Mouse (Mus musculus): Measurements from ENCODE around the gene Sult2b1. TPM values are rescaled to one million over a fixed set of nuclear protein-coding genes. Genes with fewer than 3 reads are reported as not detected.
A peak's percentile ranks its signal among the peaks of the same experiment; 100 is the strongest.

The Sult2b1 gene
- polyA plus RNA-seq, 1 experiment from 2014 or later: 5.2 TPM

DNA sequence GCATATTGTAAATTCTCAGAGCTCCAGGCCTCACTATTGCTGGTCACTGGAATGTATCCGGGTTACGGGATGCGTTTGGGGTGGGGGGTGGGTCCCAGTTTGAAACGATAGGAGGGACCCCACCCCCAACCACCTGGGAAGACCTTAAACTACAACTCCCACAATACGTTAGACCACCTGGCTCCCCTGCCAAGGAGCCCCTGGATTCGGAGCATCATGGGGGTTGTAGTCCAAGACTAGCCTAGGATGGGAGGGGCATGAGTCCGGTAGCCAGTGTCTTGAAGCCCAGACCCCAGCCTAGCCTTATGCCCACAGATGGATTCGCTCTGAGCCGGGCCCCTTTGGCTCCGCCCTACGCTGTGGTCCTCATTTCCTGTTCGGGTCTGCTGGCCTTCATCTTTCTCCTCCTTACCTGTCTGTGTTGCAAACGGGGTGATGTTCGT is 1.7 kb upstream of the Sult2b1 start:
- H3K27ac ChIP-seq: peak overlapping the region; percentile 99
- H3K4me2 ChIP-seq: peak overlapping the region; percentile 94
- H3K9ac ChIP-seq: peak overlapping the region; percentile 98
- peak; percentile 30 for ATAC-seq (ENCODE audit: low FRiP score)
- H3K27me3 ChIP-seq: peaks cover 7% of the 10 kb centered on the region; the same call in 1 of the 2 replicates
- H3K4me1 ChIP-seq (replicated peaks): peaks cover 42% of the 10 kb centered on the region
- H3K9me3 ChIP-seq: no peaks in the 10 kb centered on the region
- H3K4me3 ChIP-seq: peak overlapping the region; percentile 91
- 0% methylated on average over 14 of the region's 14 CpGs for WGBS
- peaks cover 42% of the 10 kb centered on the region for H3K36me3 ChIP-seq

DNA sequence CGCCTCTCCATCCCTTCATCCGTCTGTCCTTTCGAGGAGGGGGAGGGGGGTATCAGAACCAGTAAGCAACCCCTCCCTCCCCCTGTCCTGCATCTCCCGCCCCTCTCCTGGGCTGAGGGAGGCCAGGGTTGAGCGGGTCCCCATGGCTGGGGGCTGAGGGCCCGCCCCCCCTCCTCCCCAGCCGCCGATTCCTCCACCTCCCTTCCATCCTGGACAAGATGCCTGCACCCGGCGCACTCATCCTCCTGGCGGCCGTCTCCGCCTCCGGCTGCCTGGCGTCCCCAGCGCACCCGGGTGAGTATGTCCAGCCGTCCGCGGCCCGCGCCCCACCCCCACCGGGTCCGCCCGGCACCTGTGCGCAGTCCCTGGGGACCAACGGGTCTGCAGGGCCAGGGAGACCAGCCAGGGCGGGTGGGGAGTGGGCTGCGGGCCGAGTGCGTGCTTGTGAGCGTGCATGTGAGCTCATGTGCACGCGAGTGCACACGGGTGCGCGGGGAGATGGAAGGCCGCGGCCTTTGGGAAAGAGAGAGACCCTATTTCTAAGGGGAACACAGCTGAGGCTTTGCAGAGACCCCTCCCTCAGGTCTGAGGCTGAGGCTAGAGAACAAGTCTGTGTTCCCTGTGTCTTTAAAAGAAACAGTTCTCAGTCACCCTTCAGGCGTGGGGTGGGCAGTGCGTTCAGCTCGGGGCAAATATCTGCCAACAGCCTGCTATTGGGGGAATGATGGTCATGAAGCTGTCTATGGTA is 1.1 kb upstream of the Sult2b1 start:
- peak overlapping the region; percentile 99 for H3K27ac ChIP-seq
- peak overlapping the region; percentile 98 for H3K9ac ChIP-seq
- no peaks in the 10 kb centered on the region for H3K9me3 ChIP-seq
- peaks cover 7% of the 10 kb centered on the region; the same call in 1 of the 2 replicates for H3K27me3 ChIP-seq
- H3K4me1 ChIP-seq (replicated peaks): peaks cover 42% of the 10 kb centered on the region
- 0% methylated on average over 29 of the region's 42 CpGs for WGBS
- peak overlapping the region; percentile 94 for H3K4me2 ChIP-seq
- peak overlapping the region; percentile 91 for H3K4me3 ChIP-seq
- ATAC-seq (ENCODE audit: low FRiP score): peak; percentile 0
- H3K36me3 ChIP-seq: peaks cover 36% of the 10 kb centered on the region

DNA sequence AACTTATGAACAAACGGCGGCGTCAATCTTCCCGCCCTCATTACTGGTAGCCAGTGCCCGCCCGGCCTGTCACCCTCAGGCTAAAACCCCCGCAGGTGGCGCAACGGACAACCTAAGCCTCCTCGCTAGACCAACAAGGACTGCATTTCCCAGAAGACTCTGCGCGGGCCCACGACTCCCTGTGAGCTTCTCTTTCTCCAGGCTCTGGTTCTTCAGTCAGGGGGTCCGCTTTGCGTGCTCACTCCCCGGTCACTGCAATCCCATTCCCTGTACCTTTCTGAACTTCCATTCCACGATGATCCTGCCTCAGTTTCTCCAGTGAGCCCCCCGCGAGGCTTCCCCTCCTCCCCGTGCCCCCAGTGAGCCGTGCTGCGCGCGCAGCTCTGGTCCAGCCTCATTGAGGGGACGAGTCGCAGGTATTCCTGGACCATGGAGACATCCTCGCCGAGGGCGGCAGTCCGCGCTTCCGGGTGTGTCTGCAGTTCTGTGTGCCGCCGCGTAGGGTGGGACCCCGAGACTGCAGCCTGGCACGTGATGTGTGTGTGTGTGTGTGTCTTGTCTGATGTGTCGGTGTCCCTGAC is 868 bp downstream of the Sult2b1 start, which contains the start of gene Lmtk3:
Gene Lmtk3 (plus strand): TSS at position 228 of the 581 bp plus-strand sequence.
- under 1% methylated on average over 38 of the region's 38 CpGs for WGBS
- H3K27me3 ChIP-seq: peaks cover 16% of the 10 kb centered on the region; the same call in 1 of the 2 replicates
- H3K27ac ChIP-seq: peak within 1 kb of the TSS; percentile 99
- peak; percentile 57 for ATAC-seq (ENCODE audit: low FRiP score)
- H3K4me3 ChIP-seq: peak within 1 kb of the TSS; percentile 91
- peaks cover 16% of the 10 kb centered on the region for H3K36me3 ChIP-seq
- H3K4me1 ChIP-seq (replicated peaks): peaks cover 50% of the 10 kb centered on the region
- peak within 1 kb of the TSS; percentile 85 for H3K9ac ChIP-seq
- no peaks in the 10 kb centered on the region for H3K9me3 ChIP-seq
- peak within 1 kb of the TSS; percentile 94 for H3K4me2 ChIP-seq

DNA sequence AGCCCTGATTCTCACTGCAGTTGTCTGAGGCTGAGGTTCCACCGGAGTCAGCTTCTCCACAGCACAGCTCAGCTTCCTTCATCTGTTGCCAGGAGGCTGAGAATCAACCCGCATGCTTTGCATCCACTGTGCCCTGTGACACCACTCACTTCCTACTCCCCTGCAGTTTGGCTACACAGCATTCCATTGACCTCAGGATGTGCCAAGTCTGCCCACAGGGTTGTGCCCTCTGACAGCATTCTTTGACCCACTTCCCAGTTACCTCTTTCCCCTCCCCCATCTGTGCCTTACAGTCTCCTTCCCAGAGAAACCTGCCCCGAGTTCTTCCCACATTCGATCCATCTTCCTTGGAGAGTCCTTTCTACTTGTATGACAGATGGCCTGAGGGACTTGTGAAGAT is 2.2 kb downstream of the Sult2b1 start:
- H3K4me1 ChIP-seq (replicated peaks): peaks cover 37% of the 10 kb centered on the region
- no peak overlapping the region for H3K9ac ChIP-seq
- WGBS: 79% methylated on average over 4 of the region's 4 CpGs
- H3K27me3 ChIP-seq: peaks cover 19% of the 10 kb centered on the region; the same call in 1 of the 2 replicates
- ATAC-seq (ENCODE audit: low FRiP score): no peak
- no peak overlapping the region for H3K4me2 ChIP-seq
- peaks cover 3% of the 10 kb centered on the region for H3K36me3 ChIP-seq
- H3K4me3 ChIP-seq: no peak overlapping the region
- no peaks in the 10 kb centered on the region for H3K9me3 ChIP-seq
- H3K27ac ChIP-seq: no peak overlapping the region

DNA sequence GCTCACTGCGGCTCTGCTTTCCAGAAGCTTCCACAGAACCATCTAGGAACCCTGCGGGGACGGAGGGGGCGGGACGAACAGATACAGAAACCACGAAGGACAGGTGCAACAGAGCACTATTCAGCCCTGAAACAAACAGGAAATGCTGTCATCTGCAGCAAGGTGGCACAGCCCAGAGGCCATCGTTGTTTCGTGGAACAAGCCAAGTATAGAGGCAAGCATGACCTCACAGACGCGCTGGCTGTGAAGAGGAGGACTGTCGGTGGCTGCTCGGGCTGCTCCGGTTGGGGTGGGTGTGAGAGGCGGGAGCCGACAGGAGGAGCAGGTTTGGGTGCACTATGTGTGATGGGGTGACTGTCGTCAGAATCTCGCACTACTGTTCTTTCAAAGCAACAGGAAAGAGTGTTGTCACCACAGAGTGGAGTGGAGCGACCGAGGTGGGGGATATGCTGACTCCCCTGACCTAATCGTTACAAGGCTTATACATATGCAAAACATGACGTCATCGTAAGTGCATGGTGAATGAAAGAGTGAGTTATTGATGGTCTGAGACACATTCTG is 5.3 kb downstream of the Sult2b1 start:
- peaks cover 32% of the 10 kb centered on the region; the same call in 1 of the 2 replicates for H3K27me3 ChIP-seq
- H3K9ac ChIP-seq: peak overlapping the region; percentile 60
- WGBS: 23% methylated on average over 22 of the region's 22 CpGs
- H3K36me3 ChIP-seq: no peaks in the 10 kb centered on the region
- no peak for ATAC-seq (ENCODE audit: low FRiP score)
- H3K27ac ChIP-seq: no peak overlapping the region
- H3K4me1 ChIP-seq (replicated peaks): peaks cover 17% of the 10 kb centered on the region
- peak overlapping the region; percentile 26 for H3K4me2 ChIP-seq
- H3K9me3 ChIP-seq: no peaks in the 10 kb centered on the region
- no peak overlapping the region for H3K4me3 ChIP-seq

DNA sequence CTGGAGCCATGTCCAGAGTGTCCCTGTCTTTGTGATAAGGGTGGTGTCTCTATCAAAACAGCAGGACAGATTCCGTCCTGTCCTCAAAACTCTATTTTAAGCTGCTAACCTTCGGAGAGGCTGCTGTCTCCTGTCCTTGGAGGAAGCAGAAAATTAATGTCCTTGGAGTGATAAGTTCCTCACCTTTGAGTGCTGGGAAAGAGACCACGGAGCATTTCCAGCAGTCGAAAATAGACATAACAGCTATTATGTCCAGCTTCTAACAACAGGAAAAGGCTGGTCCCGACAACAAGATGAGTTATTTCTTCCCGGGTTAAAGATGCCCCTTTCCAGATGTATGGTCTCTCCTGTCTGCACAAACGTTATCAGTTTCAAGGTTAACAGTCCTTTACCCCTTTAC is 9.2 kb downstream of the Sult2b1 start:
- peaks cover 33% of the 10 kb centered on the region; the same call in 1 of the 2 replicates for H3K27me3 ChIP-seq
- no peaks in the 10 kb centered on the region for H3K36me3 ChIP-seq
- H3K9ac ChIP-seq: no peak overlapping the region
- H3K4me3 ChIP-seq: no peak overlapping the region
- no peak overlapping the region for H3K27ac ChIP-seq
- peaks cover 8% of the 10 kb centered on the region for H3K4me1 ChIP-seq (replicated peaks)
- H3K4me2 ChIP-seq: no peak overlapping the region
- WGBS: 82% methylated on average over 7 of the region's 7 CpGs
- no peak for ATAC-seq (ENCODE audit: low FRiP score)
- H3K9me3 ChIP-seq: no peaks in the 10 kb centered on the region

DNA sequence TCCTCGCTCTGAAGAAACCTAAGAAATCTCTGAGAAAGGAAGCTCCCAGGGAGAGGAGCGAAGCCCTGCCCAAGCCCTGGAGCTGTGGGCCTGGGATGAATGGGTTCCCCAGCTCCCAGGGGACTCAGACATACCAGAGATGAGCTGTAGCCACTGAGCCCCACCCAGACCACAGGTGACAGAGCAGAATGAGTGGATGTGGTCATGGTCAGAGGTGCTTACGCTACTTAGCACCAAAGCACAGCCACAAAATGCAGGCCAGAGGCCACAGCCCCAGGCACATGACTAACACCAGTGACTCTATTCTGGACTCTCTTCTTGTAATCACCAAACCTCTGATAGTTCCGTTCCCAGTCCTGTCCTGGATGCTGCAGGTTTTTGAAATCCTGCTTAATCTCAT is 13.4 kb downstream of the Sult2b1 start:
- Histone ChIP-seq H3K36me3 (no peaks in the 10 kb centered on the region), H3K4me1 (replicated peaks) (no peaks in the 10 kb centered on the region), H3K4me2 (no peak overlapping the region), H3K27me3 (peaks cover 21% of the 10 kb centered on the region; the same call in 1 of the 2 replicates), H3K9me3 (no peaks in the 10 kb centered on the region), H3K27ac (no peak overlapping the region), H3K4me3 (no peak overlapping the region), H3K9ac (no peak overlapping the region)
- 65% methylated on average over 4 of the region's 4 CpGs for WGBS
- no peak for ATAC-seq (ENCODE audit: low FRiP score)

DNA sequence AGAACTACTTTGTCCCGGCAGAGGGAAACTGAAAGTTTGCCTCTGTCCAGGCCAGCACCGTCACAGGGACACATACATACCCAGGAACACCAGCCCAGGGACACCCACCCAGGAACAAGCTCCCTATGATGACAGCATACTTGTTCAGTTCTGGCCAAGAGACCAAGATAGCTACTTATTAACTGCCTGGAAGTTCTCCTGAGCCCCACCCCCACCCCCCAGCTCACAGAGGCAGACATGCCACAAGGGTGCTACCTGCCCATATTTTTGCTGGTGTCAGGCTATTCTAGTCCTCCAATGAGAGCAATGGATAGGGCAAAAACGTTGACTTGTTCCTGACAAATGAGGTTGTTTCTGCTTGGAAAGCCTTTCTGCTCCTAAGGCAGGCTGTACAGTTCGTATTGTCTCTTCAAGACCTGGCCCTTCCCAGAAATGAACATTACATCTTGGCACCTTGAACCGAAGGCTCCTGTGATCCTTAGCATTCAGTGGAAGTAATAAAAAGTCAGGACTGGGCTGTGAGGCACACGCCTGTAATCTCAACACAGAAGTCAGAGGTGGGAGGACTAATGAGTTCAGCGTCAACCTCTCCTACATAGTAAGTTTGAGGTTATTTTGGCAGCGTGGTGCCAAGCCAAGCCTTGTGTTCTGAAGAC is 13.9 kb downstream of the Sult2b1 start:
- no peak overlapping the region for H3K4me3 ChIP-seq
- no peaks in the 10 kb centered on the region for H3K9me3 ChIP-seq
- no peaks in the 10 kb centered on the region for H3K4me1 ChIP-seq (replicated peaks)
- H3K27ac ChIP-seq: no peak overlapping the region
- no peak overlapping the region for H3K9ac ChIP-seq
- no peak for ATAC-seq (ENCODE audit: low FRiP score)
- peaks cover 17% of the 10 kb centered on the region; the same call in 1 of the 2 replicates for H3K27me3 ChIP-seq
- H3K4me2 ChIP-seq: no peak overlapping the region
- H3K36me3 ChIP-seq: no peaks in the 10 kb centered on the region
- 78% methylated on average over 8 of the region's 8 CpGs for WGBS

DNA sequence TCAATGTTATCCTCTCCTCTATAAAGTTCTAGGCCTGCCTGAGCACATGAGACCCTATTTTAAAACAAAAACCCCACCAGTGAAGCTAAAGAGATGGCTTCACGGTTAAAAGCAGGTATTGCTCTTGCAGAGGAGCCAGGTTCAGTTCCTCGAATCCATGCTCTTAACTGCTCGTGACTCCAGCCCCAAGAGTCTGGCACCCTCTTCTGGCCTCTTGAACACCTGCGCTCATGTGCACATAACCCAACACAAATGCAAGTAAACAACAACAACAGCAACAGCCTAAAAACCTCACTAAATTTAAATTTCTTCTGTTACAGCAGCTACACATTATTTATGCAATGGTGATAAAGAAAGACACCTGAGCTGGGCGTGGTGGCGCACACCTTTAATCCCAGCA is 17.0 kb downstream of the Sult2b1 start:
- Histone ChIP-seq H3K27me3 (0 out of 2 replicates have a peak, but pooled peaks cover 8% of the 10 kb centered on the region), H3K4me3 (no peak overlapping the region), H3K4me2 (no peak overlapping the region), H3K9ac (no peak overlapping the region), H3K4me1 (replicated peaks) (no peaks in the 10 kb centered on the region), H3K27ac (no peak overlapping the region), H3K36me3 (no peaks in the 10 kb centered on the region), H3K9me3 (no peaks in the 10 kb centered on the region)
- ATAC-seq (ENCODE audit: low FRiP score): no peak
- 91% methylated on average over 6 of the region's 6 CpGs for WGBS

DNA sequence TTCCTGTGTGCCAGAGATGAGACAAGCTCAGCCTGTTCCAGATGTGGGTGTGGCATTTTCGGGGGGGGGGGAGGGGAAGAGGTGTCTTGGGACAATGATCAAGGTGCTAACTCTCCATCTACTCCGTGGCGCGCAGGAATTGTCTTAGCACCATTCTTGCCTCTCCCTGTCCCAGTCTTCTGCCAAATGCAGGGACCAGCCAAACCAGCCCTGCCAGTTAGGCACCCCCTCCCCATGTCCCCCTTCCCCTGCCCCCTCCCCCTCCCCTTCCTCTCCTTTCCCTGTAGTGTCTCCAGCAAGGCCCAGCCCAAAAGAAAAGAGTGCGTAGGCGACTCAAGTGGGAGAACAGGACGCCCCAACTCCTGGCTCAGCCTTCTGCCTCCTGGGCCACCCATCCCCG is 17.7 kb downstream of the Sult2b1 start:
- 0 out of 2 replicates have a peak, but pooled peaks cover 8% of the 10 kb centered on the region for H3K27me3 ChIP-seq
- H3K9ac ChIP-seq: no peak overlapping the region
- no peak overlapping the region for H3K27ac ChIP-seq
- no peaks in the 10 kb centered on the region for H3K9me3 ChIP-seq
- H3K36me3 ChIP-seq: no peaks in the 10 kb centered on the region
- no peaks in the 10 kb centered on the region for H3K4me1 ChIP-seq (replicated peaks)
- no peak for ATAC-seq (ENCODE audit: low FRiP score)
- WGBS: 53% methylated on average over 8 of the region's 8 CpGs
- H3K4me2 ChIP-seq: no peak overlapping the region
- no peak overlapping the region for H3K4me3 ChIP-seq

DNA sequence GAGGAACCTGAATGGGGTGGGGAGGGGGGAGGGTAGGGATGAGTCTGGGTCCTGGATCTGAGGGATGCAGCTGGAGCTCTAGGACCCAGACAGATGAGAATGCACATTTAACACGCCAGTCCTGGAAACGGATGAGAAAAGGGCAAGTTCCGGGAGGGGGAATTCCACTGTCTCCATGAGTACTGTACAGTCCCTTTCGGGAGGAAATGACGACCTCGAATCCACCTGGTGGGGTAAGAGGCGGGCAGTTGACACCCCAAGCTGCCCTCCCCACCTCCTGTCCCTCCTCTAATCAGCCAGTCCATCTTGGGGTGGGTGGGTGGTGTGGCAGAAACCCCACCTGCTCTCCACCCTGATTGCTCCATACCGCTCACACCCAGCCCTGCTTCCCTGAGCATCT is 18.5 kb downstream of the Sult2b1 start:
- 57% methylated on average over 8 of the region's 8 CpGs for WGBS
- Histone ChIP-seq H3K9me3 (no peaks in the 10 kb centered on the region), H3K4me1 (replicated peaks) (no peaks in the 10 kb centered on the region), H3K4me2 (no peak overlapping the region), H3K27me3 (peaks cover 6% of the 10 kb centered on the region; the same call in 1 of the 2 replicates), H3K9ac (no peak overlapping the region), H3K36me3 (no peaks in the 10 kb centered on the region), H3K27ac (no peak overlapping the region), H3K4me3 (no peak overlapping the region)
- no peak for ATAC-seq (ENCODE audit: low FRiP score)

DNA sequence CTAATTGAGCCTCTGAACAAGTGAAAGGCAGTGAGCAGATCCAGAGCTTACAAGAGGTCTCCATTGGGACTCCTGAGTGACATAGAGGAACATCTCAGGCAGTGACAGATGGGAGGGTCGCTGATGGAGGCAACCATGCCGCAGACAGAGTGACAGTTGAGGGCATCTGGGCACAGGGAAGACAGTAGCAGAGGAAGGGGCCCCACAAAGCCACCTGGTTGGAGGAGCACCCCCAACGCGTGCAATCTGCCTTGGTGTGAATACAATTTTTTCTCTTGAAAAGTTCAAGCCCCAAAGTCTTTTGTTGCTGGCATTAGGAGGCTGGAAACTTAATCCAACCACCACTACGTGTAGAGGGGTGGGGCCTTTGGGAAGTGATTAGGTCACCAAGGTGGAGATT is 24.3 kb downstream of the Sult2b1 start:
- no peak for ATAC-seq (ENCODE audit: low FRiP score)
- H3K9me3 ChIP-seq: no peaks in the 10 kb centered on the region
- H3K27me3 ChIP-seq: peaks cover 42% of the 10 kb centered on the region
- H3K27ac ChIP-seq: no peak overlapping the region
- no peak overlapping the region for H3K4me3 ChIP-seq
- peaks cover 11% of the 10 kb centered on the region for H3K4me1 ChIP-seq (replicated peaks)
- no peaks in the 10 kb centered on the region for H3K36me3 ChIP-seq
- no peak overlapping the region for H3K9ac ChIP-seq
- no peak overlapping the region for H3K4me2 ChIP-seq
- WGBS: 59% methylated on average over 5 of the region's 5 CpGs

All from hindbrain, embryonic 13.5 days (tissue).